Mouse (Mus musculus) lung, embryonic 15.5 days (tissue): Measurements from ENCODE around the gene Chp1. TPM values are rescaled to one million over a fixed set of nuclear protein-coding genes. Genes with fewer than 3 reads are reported as not detected.
"Not testable (repeated sequence)": the region's sequence is repeated elsewhere in the genome, so short reads cannot be mapped to it uniquely, and the experiment has no call there.

Source experiments
- ATAC-seq: fragments of 200-750 bp; cut with Nextera tagmentation; 2 replicates; pipeline ENCODE4 v1.8.0; 2017; ENCODE audit warnings: moderate number of reproducible peaks, borderline replicate concordance; ENCODE audit not compliant: low FRiP score, low TSS enrichment; ENCODE audit errors: extremely low read depth
- H3K27ac ChIP-seq: fragments of 300-500 bp; sonication (generic); 2 replicates; pipeline ENCODE4 v1.5.1; 2015; ENCODE audit warnings: moderate library complexity, mild to moderate bottlenecking, inconsistent platforms
- H3K27me3 ChIP-seq: fragments of 300-500 bp; sonication (generic); 2 replicates; pipeline ENCODE4 v1.6.1; 2015; ENCODE audit warnings: inconsistent platforms
- H3K36me3 ChIP-seq: fragments of 300-500 bp; sonication (generic); 2 replicates; pipeline ENCODE4 v1.6.1; 2015; ENCODE audit warnings: inconsistent platforms
- H3K4me1 ChIP-seq: fragments of 300-500 bp; sonication (generic); 2 replicates; pipeline ENCODE4 v1.6.1; 2015; ENCODE audit warnings: inconsistent platforms
- H3K4me2 ChIP-seq: fragments of 300-500 bp; sonication (generic); 2 replicates; pipeline ENCODE4 v1.6.1; 2015; ENCODE audit warnings: inconsistent platforms, mild to moderate bottlenecking, moderate library complexity
- H3K4me3 ChIP-seq: fragments of 300-500 bp; sonication (generic); 2 replicates; pipeline ENCODE4 v1.5.1; 2015; ENCODE audit warnings: mild to moderate bottlenecking, inconsistent platforms
- H3K9ac ChIP-seq: fragments of 300-500 bp; sonication (generic); 2 replicates; pipeline ENCODE4 v1.6.1; 2015; ENCODE audit warnings: inconsistent platforms
- H3K9me3 ChIP-seq: fragments of 300-500 bp; sonication (generic); 2 replicates; pipeline ENCODE4 v1.6.1; 2016; ENCODE audit warnings: inconsistent platforms
- WGBS: fragments of 180-500 bp; shearing (Covaris S2); methylation state at CpG from one replicate; pipeline ENCODE4 v1.1.7; 2015; 5-methylcytosine and 5-hydroxymethylcytosine counted together
- polyA plus RNA-seq: library from polyadenylated mRNA; unstranded; fragments of >200 nt; fragmentation: Nextera tagmentation; extraction: Ambion mirVana; gene quantifications from 2 replicates; pipeline ENCODE4 v1.2.1, GENCODE M21; 2015

Gene Chp1
- 61.1 and 62.2 TPM in 2 replicates for polyA plus RNA-seq

DNA sequence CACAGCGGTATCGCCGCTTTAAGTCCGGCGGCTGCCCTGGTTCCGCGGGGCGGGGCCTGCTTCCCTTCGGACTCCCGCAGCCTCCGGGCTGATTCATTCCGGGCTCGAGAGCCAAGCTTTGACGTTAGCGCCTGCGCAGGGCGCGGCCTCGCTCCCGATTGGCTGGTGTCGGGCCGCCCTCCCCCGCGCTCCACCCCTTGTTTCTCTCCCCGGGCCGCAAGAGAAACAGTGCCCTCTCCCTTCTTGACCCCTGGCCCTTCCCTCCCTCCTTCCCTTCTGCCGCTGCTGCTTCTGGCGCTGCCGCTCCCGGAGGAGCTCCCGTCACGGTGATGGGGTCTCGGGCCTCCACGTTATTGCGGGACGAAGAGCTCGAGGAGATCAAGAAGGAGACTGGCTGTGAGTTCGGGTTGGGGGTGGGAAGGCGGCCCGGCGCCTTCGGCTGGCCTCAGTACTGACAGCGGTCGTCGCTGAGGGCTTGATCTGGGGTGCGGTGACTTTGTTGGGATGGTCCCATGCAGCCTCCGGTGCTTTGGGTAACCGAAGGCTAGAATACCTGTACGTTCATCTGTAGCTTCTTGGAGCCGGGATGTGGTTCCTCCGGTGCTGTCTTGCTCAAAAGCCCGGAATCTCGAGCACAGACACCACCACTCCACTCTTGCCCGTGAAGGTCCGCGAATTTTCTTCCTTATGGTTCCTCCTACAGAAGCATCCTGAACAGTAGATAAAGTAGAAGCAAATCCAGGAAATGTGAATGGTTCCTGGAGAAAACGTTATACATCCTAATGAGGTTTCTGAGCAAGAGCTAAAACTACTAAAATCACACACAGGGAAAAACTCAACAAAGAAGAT is at the start of gene Chp1, which contains the start of gene Exd1:
Gene Chp1, plus strand, starts transcription at position 176 of the 849 bp plus-strand sequence.
Gene Exd1, minus strand, starts transcription at position 106 of the 849 bp plus-strand sequence.
- no peaks in the 10 kb centered on the region for H3K27me3 ChIP-seq
- H3K36me3 ChIP-seq, result no peaks in the 10 kb centered on the region
- H3K27ac ChIP-seq, result peak within 1 kb of the TSS; percentile 77
- H3K4me1 ChIP-seq, result peaks cover 19% of the 10 kb centered on the region
- peak within 1 kb of the TSS; percentile 62 for H3K4me3 ChIP-seq
- no peaks in the 10 kb centered on the region for H3K9me3 ChIP-seq
- under 1% methylated on average over 57 of the region's 57 CpGs for WGBS
- H3K9ac ChIP-seq, result peak within 1 kb of the TSS; percentile 63
- H3K4me2 ChIP-seq, result peak within 1 kb of the TSS; percentile 77
- peak; percentile 98 for ATAC-seq

DNA sequence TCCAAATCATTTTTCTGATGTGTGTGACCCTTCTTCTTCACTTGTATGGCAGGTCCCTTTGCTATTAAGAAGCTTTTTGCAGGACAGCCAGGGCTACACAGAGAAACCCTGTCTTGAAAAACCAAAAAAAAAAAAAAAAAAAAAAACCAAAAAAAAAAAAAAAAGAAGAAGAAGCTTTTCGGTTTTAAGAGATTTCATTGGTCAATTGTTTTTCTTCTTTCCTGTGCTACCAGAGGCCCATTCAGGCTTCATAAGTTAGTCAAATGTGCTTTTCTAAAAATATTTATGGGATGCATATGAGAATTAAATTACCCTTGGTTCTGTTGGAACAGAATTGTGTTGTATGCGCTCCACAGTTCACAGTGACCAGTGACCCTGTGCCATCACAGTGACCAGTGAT is 48.6 kb upstream of the Chp1 start:
- no peak for ATAC-seq
- WGBS, result 79% methylated on average over 2 of the region's 2 CpGs

DNA sequence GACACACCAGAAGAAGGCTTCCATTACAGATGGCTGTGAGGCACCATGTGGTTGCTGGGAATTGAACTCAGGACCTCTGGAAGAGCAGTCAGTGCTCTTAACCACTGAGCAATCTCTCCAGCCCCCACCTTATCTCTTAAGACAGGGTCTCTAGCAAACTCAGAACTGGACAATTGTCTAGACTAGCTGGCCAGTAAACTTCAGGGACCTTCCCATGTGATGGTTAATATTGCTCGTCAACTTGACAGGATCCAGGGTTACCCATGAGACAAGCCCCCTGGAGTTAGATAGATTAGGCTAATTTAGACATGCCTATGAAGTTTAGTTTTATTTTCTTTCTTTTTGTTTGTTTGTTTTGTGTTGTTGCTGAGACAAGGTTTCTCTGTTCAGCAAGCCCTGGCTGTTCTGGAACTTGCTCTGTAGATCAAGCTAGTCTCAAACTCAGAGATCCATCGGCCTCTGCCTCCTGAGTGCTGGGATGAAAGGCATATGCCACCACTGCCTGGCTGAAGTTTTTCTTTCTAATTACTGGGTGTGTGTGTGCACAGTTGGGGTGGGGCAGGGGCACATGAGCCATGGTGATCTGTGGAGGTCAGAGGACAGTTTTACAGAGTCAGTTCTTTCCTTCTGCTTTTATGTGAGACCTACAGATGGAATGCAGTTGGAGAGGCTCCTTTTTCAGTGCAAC is 46.4 kb upstream of the Chp1 start:
- Histone ChIP-seq H3K27me3 (no peaks in the 10 kb centered on the region), H3K36me3 (no peaks in the 10 kb centered on the region), H3K9ac (no peak overlapping the region), H3K4me3 (no peak overlapping the region), H3K4me1 (no peaks in the 10 kb centered on the region), H3K27ac (no peak overlapping the region), H3K9me3 (no peaks in the 10 kb centered on the region), H3K4me2 (no peak overlapping the region)
- ATAC-seq, result no peak
- WGBS, result 63% methylated on average over 2 of the region's 2 CpGs

More for the DNA sequence above, 48.6 kb upstream of the Chp1 start:
- Histone ChIP-seq H3K36me3 (no peaks in the 10 kb centered on the region), H3K27ac (no peak overlapping the region), H3K9ac (no peak overlapping the region), H3K4me2 (no peak overlapping the region), H3K4me3 (no peak overlapping the region), H3K27me3 (no peaks in the 10 kb centered on the region), H3K9me3 (no peaks in the 10 kb centered on the region), H3K4me1 (no peaks in the 10 kb centered on the region)

DNA sequence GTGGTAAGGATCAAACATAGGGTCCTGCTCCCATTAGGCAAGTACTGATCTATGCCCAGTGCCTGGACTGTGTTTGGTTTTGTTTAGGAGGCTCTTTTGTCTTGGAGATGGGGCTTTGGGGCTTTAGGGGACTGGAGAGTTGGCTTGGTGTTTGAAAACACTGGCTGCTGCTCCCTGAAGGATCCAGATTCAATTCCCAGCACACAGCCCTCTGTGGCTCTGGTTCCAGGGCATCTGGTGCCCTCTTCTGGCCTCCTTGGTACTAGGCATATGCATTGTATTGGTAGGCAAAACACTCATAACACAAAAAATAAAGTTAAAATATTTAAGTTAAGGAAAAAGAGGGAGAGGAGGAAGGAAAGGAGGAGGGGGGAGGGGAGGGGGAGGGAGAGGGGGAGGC is 40.4 kb upstream of the Chp1 start:
- Histone ChIP-seq H3K36me3 (no peaks in the 10 kb centered on the region), H3K9ac (no peak overlapping the region), H3K27me3 (no peaks in the 10 kb centered on the region), H3K27ac (no peak overlapping the region), H3K4me3 (no peak overlapping the region), H3K4me1 (no peaks in the 10 kb centered on the region), H3K4me2 (no peak overlapping the region), H3K9me3 (no peaks in the 10 kb centered on the region)
- ATAC-seq, result no peak

DNA sequence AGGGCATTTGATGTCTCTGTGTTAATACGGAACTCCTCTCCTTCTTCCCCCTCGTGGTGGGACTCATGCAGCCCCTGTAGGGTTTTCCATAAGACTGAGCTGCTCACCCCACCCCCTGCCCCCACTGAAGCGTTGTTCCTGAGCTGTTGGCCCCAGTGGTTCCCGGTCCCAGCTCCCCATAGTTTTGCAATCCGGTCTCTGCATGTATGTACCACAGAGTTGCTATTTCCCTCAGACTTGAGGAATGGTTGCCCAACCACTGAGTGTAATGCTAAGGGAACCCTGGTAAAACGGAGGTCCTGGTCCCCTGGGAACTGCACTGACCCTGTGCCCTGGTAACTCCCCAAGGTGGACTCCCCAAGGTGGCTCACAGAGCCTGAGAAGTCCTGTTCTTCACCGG is 39.0 kb upstream of the Chp1 start:
- H3K27ac ChIP-seq, H3K36me3 ChIP-seq, H3K4me2 ChIP-seq, ATAC-seq, H3K4me3 ChIP-seq, H3K27me3 ChIP-seq, H3K4me1 ChIP-seq, H3K9ac ChIP-seq, H3K9me3 ChIP-seq: not testable (repeated sequence)
- WGBS, result 53% methylated on average over 7 of the region's 7 CpGs

DNA sequence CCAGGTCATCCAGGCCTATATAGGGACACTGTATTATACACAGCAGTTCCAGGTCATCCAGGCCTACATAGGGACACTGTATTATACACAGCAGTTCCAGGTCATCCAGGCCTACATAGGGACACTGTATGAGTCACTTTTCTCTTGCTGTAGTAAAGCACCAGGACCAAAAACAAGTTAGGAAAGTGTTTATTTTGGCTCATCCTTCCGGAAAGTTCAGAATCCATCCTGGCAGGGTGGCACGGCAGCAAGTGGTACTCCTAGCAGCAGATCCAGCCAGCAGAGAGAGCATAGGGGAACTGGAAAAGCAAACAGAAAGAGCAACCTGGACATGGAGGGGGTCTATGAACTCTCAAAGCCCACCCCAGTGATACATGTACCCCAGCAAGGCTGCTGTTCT is 36.6 kb upstream of the Chp1 start:
- Histone ChIP-seq H3K4me1 (no peaks in the 10 kb centered on the region), H3K9me3 (no peaks in the 10 kb centered on the region), H3K27me3 (no peaks in the 10 kb centered on the region), H3K9ac (no peak overlapping the region), H3K27ac (no peak overlapping the region), H3K4me2 (no peak overlapping the region), H3K36me3 (no peaks in the 10 kb centered on the region), H3K4me3 (no peak overlapping the region)
- 65% methylated on average over 2 of the region's 2 CpGs for WGBS
- no peak for ATAC-seq

DNA sequence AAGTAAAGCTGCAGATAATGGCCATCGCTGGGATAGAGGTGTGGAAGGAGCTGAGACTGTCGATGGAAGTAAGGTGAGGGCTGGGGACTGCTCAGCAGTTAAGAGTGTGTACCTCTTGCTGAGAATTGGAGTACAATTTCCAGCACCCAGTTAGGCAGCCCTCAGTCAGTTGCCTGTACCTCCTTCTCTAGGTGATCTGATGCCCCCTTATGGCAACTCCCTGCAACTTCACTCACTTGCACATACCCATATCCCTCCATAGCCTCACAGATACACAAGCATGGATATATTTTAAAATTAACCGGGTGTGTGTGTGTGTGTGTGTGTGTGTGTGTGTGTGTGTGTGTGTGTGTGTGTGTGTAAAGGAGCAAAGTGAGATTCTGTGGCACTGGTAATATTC is 35.2 kb upstream of the Chp1 start:
- no peaks in the 10 kb centered on the region for H3K27me3 ChIP-seq
- H3K4me1 ChIP-seq, result no peaks in the 10 kb centered on the region
- no peak overlapping the region for H3K4me2 ChIP-seq
- H3K9me3 ChIP-seq, result no peaks in the 10 kb centered on the region
- ATAC-seq, result no peak
- WGBS, result 77% methylated on average over 3 of the region's 3 CpGs
- H3K27ac ChIP-seq, result no peak overlapping the region
- H3K9ac ChIP-seq, result no peak overlapping the region
- no peak overlapping the region for H3K4me3 ChIP-seq
- H3K36me3 ChIP-seq, result no peaks in the 10 kb centered on the region

DNA sequence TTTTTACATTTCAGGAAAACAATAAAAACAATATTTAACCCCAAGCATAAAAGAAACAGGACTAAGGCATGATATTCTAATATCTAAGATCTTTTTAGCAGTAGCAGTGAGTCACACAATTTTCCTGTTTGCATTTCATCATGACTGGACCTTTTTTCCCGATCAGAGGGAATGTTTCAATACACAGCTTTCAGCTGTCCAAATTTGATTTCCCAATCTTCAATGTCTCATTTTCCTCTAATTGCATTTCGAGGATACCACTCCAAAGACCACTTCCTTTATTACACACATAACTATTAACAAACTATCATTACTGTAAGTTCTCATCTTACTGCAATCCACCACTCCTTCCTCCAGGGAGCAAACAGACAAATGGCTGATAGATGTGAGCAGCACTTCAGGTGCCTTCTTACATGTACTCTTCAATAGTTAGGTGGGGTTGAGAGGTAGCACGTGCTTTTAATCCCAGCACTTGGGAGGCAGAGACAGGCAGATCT is 33.4 kb upstream of the Chp1 start:
- no peaks in the 10 kb centered on the region for H3K27me3 ChIP-seq
- 66% methylated on average over 3 of the region's 3 CpGs for WGBS
- ATAC-seq, result no peak
- H3K4me2 ChIP-seq, result no peak overlapping the region
- no peaks in the 10 kb centered on the region for H3K36me3 ChIP-seq
- H3K4me3 ChIP-seq, result no peak overlapping the region
- no peaks in the 10 kb centered on the region for H3K4me1 ChIP-seq
- H3K9ac ChIP-seq, result no peak overlapping the region
- H3K9me3 ChIP-seq, result no peaks in the 10 kb centered on the region
- H3K27ac ChIP-seq, result no peak overlapping the region

DNA sequence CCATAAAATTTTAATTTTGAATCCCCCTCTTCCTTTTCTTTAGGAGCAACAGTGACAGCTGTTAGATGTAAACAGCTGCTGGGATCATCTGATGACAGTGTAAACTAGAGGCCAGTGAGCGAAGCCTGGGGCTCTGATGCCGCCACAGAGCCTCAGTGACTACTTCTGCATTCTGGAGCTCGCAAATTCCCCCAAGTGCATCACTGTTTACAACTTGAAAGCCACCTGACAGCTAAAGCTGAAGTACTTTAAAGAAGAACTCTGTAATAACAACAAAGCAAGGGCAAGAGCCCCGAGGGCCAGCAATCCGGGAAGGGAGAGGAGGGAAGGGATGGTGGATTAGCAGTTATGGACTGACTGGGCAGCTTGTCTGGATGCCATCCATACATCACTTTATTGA is 30.7 kb upstream of the Chp1 start:
- H3K4me3 ChIP-seq, result no peak overlapping the region
- no peak overlapping the region for H3K4me2 ChIP-seq
- H3K36me3 ChIP-seq, result no peaks in the 10 kb centered on the region
- H3K27ac ChIP-seq, result no peak overlapping the region
- H3K4me1 ChIP-seq, result no peaks in the 10 kb centered on the region
- no peak for ATAC-seq
- 36% methylated on average over 5 of the region's 5 CpGs for WGBS
- H3K9ac ChIP-seq, result no peak overlapping the region
- no peaks in the 10 kb centered on the region for H3K9me3 ChIP-seq
- H3K27me3 ChIP-seq, result no peaks in the 10 kb centered on the region

DNA sequence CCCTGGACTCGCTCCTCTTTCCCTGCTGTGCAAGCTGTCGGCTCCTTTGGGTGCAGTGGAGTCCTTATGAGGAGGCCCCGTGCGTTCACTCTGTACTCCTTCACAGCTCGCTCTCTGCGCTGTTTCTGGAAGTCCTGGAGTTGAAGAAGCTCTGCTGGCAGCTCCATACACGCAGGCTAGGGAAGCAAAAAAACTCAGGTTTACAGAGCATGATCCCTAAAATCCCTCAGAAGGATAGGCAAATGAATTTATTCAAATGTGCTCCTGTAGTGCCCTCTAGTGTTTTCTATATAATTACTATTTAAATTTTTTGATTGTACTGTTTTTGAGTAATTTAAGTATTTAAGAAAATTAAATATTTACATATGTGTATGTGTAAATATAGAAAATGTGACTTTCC is 26.9 kb upstream of the Chp1 start:
- Histone ChIP-seq H3K27ac (no peak overlapping the region), H3K9me3 (no peaks in the 10 kb centered on the region), H3K9ac (no peak overlapping the region), H3K4me3 (no peak overlapping the region), H3K4me1 (no peaks in the 10 kb centered on the region), H3K27me3 (no peaks in the 10 kb centered on the region), H3K36me3 (no peaks in the 10 kb centered on the region), H3K4me2 (no peak overlapping the region)
- ATAC-seq, result no peak
- 60% methylated on average over 7 of the region's 7 CpGs for WGBS

DNA sequence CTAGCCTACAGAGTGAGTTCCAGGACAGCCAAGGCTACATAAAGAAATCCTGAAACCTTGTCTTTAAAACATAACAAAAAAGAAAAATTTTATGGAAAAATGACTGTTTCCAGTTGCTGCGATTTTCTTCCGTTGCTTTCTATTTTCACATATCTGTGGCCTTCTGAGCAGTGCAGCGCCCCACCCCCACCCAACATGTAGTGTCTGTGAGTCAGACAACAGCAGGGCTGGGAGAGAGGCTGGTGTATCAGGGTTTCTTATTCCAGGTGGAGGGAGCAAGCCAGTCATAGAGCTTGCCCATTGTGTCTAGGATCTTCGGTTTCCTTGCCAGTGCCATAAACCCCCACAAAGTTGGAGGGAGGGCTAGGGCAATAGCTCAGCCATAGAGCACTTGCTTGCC is 23.7 kb upstream of the Chp1 start:
- WGBS, result 78% methylated on average over 4 of the region's 4 CpGs
- no peak overlapping the region for H3K4me3 ChIP-seq
- no peak for ATAC-seq
- no peaks in the 10 kb centered on the region for H3K27me3 ChIP-seq
- H3K27ac ChIP-seq, result no peak overlapping the region
- H3K36me3 ChIP-seq, result no peaks in the 10 kb centered on the region
- H3K9ac ChIP-seq, result no peak overlapping the region
- no peak overlapping the region for H3K4me2 ChIP-seq
- H3K9me3 ChIP-seq, result no peaks in the 10 kb centered on the region
- H3K4me1 ChIP-seq, result no peaks in the 10 kb centered on the region

DNA sequence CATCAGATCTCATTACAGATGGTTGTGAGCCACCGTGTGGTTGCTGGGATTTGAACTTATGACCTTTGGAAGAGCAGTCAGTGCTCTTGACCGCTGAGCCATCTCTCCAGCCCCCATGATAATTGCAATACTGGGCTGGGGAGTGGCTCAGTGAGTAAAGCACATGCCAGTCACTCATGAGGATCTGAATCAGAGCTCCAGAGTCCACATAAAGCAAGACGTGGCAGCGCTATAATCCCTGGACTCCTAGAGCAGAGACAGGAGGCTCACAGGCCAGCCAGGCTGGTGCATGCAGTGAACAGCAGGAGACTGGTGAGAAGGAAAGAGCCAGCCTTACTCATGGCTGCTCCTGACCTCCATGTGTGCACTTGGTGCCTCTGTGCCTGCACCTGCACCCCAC is 22.1 kb upstream of the Chp1 start:
- Histone ChIP-seq H3K4me3 (no peak overlapping the region), H3K9me3 (no peaks in the 10 kb centered on the region), H3K27ac (no peak overlapping the region), H3K4me1 (no peaks in the 10 kb centered on the region), H3K4me2 (no peak overlapping the region), H3K27me3 (no peaks in the 10 kb centered on the region), H3K9ac (no peak overlapping the region), H3K36me3 (no peaks in the 10 kb centered on the region)
- WGBS, result 54% methylated on average over 4 of the region's 4 CpGs
- no peak for ATAC-seq
